Mouse (Mus musculus): ENCODE data around the gene Ube4b. TPM values are rescaled to one million over a fixed set of nuclear protein-coding genes. Genes with fewer than 3 reads are reported as not detected.
"Not testable (repeated sequence)": the region's sequence is repeated elsewhere in the genome, so short reads cannot be mapped to it uniquely, and the experiment has no call there.

Ube4b gene
- total RNA-seq, 2 experiments from 2014 or later: 77.9 to 86.7 TPM

GRCm38 (mm10) chr4:149440576-149440975 lies 14.0 kb upstream of the Ube4b start:
- no peak for DNase-seq (ENCODE audit: low spot score in 2 of 2)

GRCm38 (mm10) chr4:149431887-149432286 lies 5.3 kb upstream of the Ube4b start:
- DNase-seq (ENCODE audit: low spot score in 2 of 2): not testable (repeated sequence)

- DNase-seq (ENCODE audit: low spot score in 2 of 2): no peak
Measured at GRCm38 (mm10) chr4:149429592-149429991, 3.0 kb upstream of the Ube4b start.

GRCm38 (mm10) chr4:149425801-149426292 lies 702 bp downstream of the Ube4b start:
- DNase-seq (ENCODE audit: low spot score in 2 of 2): no peak

GRCm38 (mm10) chr4:149424755-149425154 lies 1.8 kb downstream of the Ube4b start:
- no peak for DNase-seq (ENCODE audit: low spot score in 2 of 2)

- no peak for DNase-seq (ENCODE audit: low spot score in 2 of 2)
Measured at GRCm38 (mm10) chr4:149417854-149418365, 8.6 kb downstream of the Ube4b start.

GRCm38 (mm10) chr4:149416986-149417385 lies 9.6 kb downstream of the Ube4b start:
- DNase-seq (ENCODE audit: low spot score in 2 of 2): no peak

- DNase-seq (ENCODE audit: low spot score in 2 of 2): no peak
Measured at GRCm38 (mm10) chr4:149416417-149416816, 10.1 kb downstream of the Ube4b start.

GRCm38 (mm10) chr4:149415651-149416169 lies 10.8 kb downstream of the Ube4b start:
- no peak for DNase-seq (ENCODE audit: low spot score in 2 of 2)

GRCm38 (mm10) chr4:149414259-149414658 lies 12.3 kb downstream of the Ube4b start:
- DNase-seq (ENCODE audit: low spot score in 2 of 2): no peak

GRCm38 (mm10) chr4:149409759-149410158 lies 16.8 kb downstream of the Ube4b start:
- no peak for DNase-seq (ENCODE audit: low spot score in 2 of 2)

- DNase-seq (ENCODE audit: low spot score in 2 of 2): no peak
Measured at GRCm38 (mm10) chr4:149408331-149408730, 18.2 kb downstream of the Ube4b start.

- no peak for DNase-seq (ENCODE audit: low spot score in 2 of 2)
Measured at GRCm38 (mm10) chr4:149407461-149407860, 19.1 kb downstream of the Ube4b start.

- no peak for DNase-seq (ENCODE audit: low spot score in 2 of 2)
Measured at GRCm38 (mm10) chr4:149405713-149406443, 20.7 kb downstream of the Ube4b start.

- no peak for DNase-seq (ENCODE audit: low spot score in 2 of 2)
Measured at GRCm38 (mm10) chr4:149404640-149405465, 21.7 kb downstream of the Ube4b start.

GRCm38 (mm10) chr4:149403037-149403436 lies 23.5 kb downstream of the Ube4b start:
- no peak for DNase-seq (ENCODE audit: low spot score in 2 of 2)

GRCm38 (mm10) chr4:149401591-149401982 lies 25.0 kb downstream of the Ube4b start:
- DNase-seq (ENCODE audit: low spot score in 2 of 2): no peak

GRCm38 (mm10) chr4:149400878-149401590 lies 25.5 kb downstream of the Ube4b start:
- DNase-seq (ENCODE audit: low spot score in 2 of 2): no peak

- DNase-seq (ENCODE audit: low spot score in 2 of 2): no peak
Measured at GRCm38 (mm10) chr4:149399331-149399910, 27.1 kb downstream of the Ube4b start.

- no peak for DNase-seq (ENCODE audit: low spot score in 2 of 2)
Measured at GRCm38 (mm10) chr4:149398181-149398735, 28.3 kb downstream of the Ube4b start.
